Mouse (Mus musculus) adrenal gland, adult 2 months (tissue): Measurements from ENCODE around the gene Cdk5rap3. TPM values are rescaled to one million over a fixed set of nuclear protein-coding genes. Genes with fewer than 3 reads are reported as not detected.

Source experiments
- DNase-seq: peaks from one replicate; pipeline ENCODE4 v3.0.0; 2021
- long read RNA-seq: library from polyadenylated mRNA; stranded (forward); transcript quantifications from one replicate; pipeline ENCODE4 v2.0.0, GENCODE M21; 2021
- polyA plus RNA-seq: library from polyadenylated mRNA; depleted of rRNA; stranded (reverse); fragments of >200 nt; gene quantifications from 2 replicates; pipeline ENCODE4 v1.2.3, GENCODE M21; 2012; rRNA removed
- total RNA-seq, 2 experiments: library from RNA; stranded (reverse); gene quantifications; 2 replicates each; pipeline ENCODE4 v1.2.3; 2021

Gene Cdk5rap3
- total RNA-seq (10 to 100 TPM; 39.8 to 52.9 TPM), polyA plus RNA-seq (32.8 and 35.4 TPM in 2 replicates)
- long read RNA-seq, transcript Cdk5rap3-201 (14 exons, 2,250 nt): major isoform, 94 of 116 reads
- long read RNA-seq, partial matches to known transcripts: 16 of 116 reads
- long read RNA-seq, other reads (novel, unspliced or antisense): 6 of 116 reads

GRCm38 (mm10) chr11:96916044-96916884 is at the start of gene Cdk5rap3:
Cdk5rap3 (minus strand) TSS chr11:96916496.
- DNase-seq: peak; percentile 99

GRCm38 (mm10) chr11:96963580-96963979 is 47.3 kb upstream of the Cdk5rap3 start:
- peak; percentile 90 for DNase-seq

- DNase-seq: no peak
These were observed 40.9 kb upstream of the Cdk5rap3 start for GRCm38 (mm10) chr11:96957061-96957805.

GRCm38 (mm10) chr11:96956009-96956724 is 39.9 kb upstream of the Cdk5rap3 start:
- no peak for DNase-seq

- DNase-seq: no peak
These were observed 38.8 kb upstream of the Cdk5rap3 start for GRCm38 (mm10) chr11:96955094-96955493.

DNA sequence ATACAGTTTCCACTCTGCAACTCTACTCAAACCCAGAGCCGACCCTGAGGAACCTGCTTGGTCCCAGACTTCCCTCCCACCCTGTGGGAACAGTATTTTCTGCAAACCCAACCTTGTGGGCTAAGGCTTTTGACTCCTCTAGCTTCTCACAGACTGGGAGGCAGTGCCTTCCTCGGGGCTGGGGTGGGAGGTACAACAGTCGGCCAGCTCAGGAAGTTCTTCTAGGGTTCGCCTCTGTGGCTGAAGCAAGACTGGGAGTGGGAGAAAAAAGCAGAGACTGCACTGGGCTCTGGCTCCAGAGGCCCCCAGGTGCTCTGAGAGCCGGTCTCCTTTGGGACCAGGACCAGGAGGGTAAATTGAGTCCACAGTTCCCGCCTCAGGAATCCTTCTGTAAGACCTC is 36.6 kb upstream of the Cdk5rap3 start:
- no peak for DNase-seq

- no peak for DNase-seq
These were observed 36.1 kb upstream of the Cdk5rap3 start for GRCm38 (mm10) chr11:96952426-96952825.

DNA sequence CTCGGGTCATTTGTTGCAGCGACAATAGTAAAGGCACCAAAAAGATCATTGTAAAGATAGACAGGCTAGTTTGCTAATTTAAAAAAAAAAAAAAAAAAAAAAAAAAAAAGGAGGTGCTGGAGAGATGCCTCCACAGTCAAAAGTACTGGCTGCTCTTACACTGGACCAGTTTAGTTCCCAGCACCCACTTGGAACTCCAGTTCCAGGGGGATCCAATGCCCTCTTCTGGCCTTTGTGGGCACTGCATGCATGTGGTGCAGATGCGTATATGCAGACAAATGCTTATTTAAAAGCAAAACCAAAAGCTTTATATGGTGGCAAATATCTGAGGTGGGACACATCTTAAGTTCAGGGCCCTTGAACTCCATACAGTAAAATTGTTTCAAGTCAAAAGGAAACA is 34.5 kb upstream of the Cdk5rap3 start:
- no peak for DNase-seq

- DNase-seq: no peak
These were observed 31.6 kb upstream of the Cdk5rap3 start for GRCm38 (mm10) chr11:96947849-96948248.

GRCm38 (mm10) chr11:96946498-96946897 is 30.2 kb upstream of the Cdk5rap3 start:
- DNase-seq: no peak

GRCm38 (mm10) chr11:96944844-96945580 is 28.7 kb upstream of the Cdk5rap3 start:
- DNase-seq: no peak

DNA sequence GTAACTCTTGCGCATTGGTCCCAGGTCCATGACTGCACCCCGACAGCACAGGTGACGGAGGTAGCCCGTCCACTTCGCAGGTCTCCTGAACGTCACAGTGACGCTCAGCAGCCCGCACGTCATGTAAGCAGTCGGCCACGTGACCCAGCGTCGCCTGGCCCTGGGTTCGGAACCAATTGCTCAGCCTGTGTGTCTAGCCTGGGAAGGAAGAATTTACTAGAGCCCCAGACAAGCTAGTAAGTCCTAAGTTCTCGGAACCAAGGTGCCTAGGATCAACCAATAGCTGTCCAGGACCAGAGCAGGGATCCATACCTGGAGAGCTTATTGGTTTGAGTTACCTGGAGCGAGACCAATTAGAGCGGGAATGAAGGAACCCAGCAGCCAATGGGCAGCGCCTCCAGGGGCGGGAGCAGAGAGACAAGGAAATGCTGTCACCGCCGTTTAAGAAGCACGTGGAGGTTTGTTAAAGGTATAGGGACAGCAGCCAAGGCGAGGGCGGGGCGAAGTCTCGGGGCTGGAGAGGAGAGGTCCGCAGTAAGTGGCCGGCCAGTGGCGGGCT is 27.5 kb upstream of the Cdk5rap3 start, which contains the start of gene Pnpo:
Gene Pnpo (minus strand): TSS at position 241 of the 559 bp plus-strand sequence.
- DNase-seq: peak; percentile 97

GRCm38 (mm10) chr11:96941989-96942590 is 25.8 kb upstream of the Cdk5rap3 start:
- no peak for DNase-seq

- DNase-seq: no peak
These were observed 24.5 kb upstream of the Cdk5rap3 start for GRCm38 (mm10) chr11:96940578-96941465.

DNA sequence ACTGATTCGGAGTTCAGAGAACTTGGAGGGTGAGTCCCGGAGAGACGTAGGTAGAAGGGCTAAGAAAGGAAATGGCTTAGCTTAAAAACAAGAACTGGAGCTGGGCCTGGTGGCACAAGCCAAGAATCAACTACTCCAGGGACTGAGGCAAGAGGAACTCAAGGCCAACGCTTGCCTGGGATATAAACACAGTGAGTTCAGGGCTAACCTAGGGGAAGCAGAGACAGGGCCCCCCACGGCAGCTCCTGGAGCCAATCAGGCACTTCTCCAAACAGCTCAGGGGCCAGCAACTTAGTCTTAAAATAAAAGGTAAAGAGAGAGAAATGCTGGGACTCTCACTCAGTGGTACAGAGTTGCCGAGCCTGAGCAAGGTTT is 22.1 kb upstream of the Cdk5rap3 start:
- no peak for DNase-seq

DNA sequence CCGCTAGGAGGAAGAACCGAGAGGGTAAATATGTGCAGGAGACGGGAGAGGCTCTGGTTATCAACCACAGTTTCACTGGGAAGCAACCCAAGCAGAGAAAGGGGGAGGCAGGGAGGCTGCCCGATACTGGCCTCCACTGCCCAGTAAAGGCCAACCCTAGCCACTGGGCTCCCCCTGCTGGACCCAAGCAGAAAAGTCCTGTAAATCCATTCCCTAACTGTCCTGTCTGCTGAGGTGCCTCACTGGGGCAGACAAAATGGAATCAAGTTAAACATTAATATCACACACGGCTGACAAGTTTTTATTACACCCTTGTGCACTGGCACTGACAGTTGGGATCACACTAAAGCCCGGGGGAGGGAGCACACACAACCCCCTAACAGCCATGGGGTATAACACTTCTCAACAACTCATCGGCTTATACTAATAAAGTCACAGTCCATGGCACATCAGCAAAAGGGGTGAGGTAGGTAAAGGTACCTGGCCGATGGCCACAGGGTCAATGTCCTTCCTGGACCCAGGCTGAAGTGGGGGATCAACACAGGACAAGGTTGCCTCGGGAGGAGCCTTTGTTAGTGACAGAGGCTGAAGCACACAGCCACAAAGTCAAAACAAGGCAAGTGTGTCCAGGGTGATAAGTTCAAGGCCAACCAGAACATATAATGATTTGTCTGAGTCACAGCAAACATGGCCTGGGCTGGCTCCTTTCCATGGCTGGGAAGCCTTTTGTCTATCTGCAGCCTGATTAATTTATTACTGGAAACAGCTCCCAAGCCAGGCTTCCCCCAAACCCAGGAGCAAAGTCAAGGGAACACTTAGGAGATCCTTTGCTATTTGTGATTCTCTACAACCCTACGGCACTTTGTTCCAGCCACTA is 21.5 kb upstream of the Cdk5rap3 start:
- DNase-seq: peak; percentile 88

DNA sequence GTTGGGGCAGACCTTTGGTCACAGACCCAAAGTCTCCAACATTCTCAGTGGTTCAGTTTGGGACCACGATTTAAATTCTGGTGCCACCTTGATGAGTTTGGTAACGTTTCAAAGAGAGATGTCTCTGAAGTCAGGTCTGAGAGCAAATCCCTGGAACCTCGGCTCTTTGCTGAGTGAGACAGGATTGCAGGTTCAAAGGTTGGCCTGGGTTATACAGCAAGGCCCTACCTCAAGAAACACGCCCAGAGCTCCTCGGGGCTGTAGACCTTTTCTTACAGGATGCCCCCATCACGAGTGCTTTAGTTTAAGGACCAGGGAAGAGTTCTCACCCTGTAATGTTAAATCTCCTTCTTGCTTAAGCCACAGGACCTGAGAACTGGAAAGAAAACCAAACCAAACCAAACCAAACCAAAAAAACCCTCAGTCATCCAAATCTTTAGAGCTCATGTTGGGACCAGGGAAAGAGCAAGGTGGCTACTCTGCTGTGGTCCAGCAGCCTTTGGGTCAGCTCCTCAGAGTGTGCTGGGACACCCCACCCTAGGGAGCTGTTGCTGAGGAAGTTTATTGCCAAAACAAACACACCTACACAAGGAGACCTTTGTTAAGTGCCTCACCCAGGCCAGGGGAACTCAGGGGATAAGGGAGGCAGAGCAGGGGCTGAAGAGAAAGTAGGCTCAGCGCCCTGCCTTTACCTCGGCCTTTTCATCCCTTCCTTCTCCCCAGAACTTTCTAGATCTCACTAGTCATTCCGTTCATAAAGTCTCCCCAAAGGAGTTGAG is 19.8 kb upstream of the Cdk5rap3 start:
- DNase-seq: no peak

DNA sequence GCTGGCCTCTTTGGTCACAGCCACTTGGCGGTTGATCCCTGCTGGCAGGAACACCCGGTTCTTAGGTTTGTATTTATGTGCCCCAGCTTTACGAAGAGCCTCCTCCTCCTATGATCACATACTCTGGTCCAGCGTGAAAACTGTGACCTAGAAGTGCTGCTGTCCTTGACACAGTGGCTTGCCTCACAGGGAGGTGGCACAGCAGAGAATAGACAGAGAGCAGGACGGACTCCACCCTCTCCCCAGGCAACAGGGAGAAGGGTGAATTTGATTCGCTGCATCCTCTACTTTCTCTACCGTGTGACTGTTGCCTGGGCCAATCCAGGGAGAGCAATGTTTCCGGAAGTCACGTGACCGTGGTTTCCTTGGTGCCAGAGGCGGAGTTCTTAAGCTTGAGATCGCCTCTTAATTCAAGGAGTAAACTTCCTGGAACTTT is 18.6 kb upstream of the Cdk5rap3 start:
- peak; percentile 90 for DNase-seq
